Mouse (Mus musculus): ENCODE measurements at regions not wholly inside any gene's neighbourhood (a gene's known extent, or its start where the extent isn't known, plus 50 kb on each side); places are given as distances from the start of the nearest gene placed in this dataset.
A peak's percentile ranks its signal among the peaks of the same experiment; 100 is the strongest.

- DNase-seq (ENCODE audit: low spot score in 2 of 2): no peak
These were observed 1271.2 kb downstream of the Synb start for GRCm38 (mm10) chr14:68022925-68023324.

- DNase-seq (ENCODE audit: low spot score in 2 of 2): no peak
These were observed 1272.9 kb downstream of the Synb start for GRCm38 (mm10) chr14:68021240-68021639.

GRCm38 (mm10) chr14:68020769-68021168, 1273.3 kb downstream of the Synb start:
- no peak for DNase-seq (ENCODE audit: low spot score in 2 of 2)

GRCm38 (mm10) chr14:68018686-68019085, 1275.4 kb downstream of the Synb start:
- no peak for DNase-seq (ENCODE audit: low spot score in 2 of 2)

GRCm38 (mm10) chr14:67996790-67997417, 1297.2 kb downstream of the Synb start:
- no peak for DNase-seq (ENCODE audit: low spot score in 2 of 2)

GRCm38 (mm10) chr14:67993611-67994051, 1300.5 kb downstream of the Synb start:
- DNase-seq (ENCODE audit: low spot score in 2 of 2): peak; percentile 25 to 45

- peak; percentile 74 to 81 for DNase-seq (ENCODE audit: low spot score in 2 of 2)
These were observed 1301.0 kb downstream of the Synb start for GRCm38 (mm10) chr14:67993142-67993541.

- DNase-seq (ENCODE audit: low spot score in 2 of 2): no peak
These were observed 1302.0 kb downstream of the Synb start for GRCm38 (mm10) chr14:67992088-67992487.

GRCm38 (mm10) chr14:67990271-67990670, 1303.8 kb downstream of the Synb start:
- DNase-seq (ENCODE audit: low spot score in 2 of 2): no peak
